ENCODE assay signal across 8 mouse cellular contexts in the genomic region with DNA sequence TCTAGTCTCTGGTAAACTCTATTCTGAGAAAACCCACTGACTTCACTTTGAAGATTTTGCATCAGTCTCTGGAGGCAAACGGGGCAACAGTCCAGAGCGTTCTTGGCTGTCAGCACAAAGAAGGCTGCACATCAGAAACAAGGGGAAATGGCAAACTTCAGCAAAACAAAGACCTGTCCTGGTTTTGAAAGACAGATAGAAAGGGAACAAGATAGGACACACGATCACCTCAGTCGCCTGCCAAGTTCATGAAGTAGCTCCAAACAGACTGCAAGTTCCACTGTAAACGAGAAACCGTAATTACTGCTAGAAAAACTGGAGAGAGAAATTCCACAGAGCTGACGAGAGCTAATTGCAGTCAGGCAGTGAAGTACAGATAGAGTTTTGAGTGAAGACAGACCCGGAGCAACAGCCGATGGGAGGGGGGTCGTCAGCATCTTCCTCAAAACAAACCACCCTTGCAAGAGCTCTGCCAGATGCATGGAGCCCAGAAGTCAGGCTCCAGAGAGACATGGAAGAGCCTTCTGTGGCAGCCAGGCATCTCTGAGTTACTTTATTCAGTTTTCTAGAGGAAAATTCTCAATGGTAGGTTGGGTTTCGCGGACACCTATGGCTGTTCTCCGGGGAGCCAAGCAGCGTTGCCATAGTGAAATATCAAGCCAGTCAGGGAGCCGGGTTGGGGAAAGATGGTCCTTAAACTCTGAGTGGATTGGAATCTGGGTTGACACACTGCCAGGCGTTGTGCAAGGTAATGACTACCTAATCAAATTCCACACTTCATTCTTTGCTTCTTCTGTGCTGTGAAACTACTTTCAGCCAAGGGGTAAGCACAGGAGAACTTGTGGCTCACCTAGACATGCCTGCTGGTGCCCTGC.
DNase-seq lines count a peak whose midpoint lies in the region; ATAC-seq and TF ChIP-seq lines count a peak whose summit lies in the region.

No protein-coding gene starts in this region.

- H3K9ac ChIP-seq in liver, postnatal 0 days (replicated peaks): no peak overlapping the region
- no peak overlapping the region for H3K9ac ChIP-seq in intestine, embryonic 14.5 days (ENCODE audit: low read length)
- no peak overlapping the region for H3K9ac ChIP-seq in stomach, embryonic 14.5 days (replicated peaks; ENCODE audit: low read depth, low read length)
- no peak overlapping the region for H3K9ac ChIP-seq in kidney, embryonic 14.5 days (ENCODE audit: low read depth, low read length)

- H3K27ac ChIP-seq in liver, postnatal 0 days (ENCODE audit: low read depth): no peak overlapping the region
- peak overlapping the region; percentile 77 for H3K27ac ChIP-seq in intestine, embryonic 14.5 days (ENCODE audit: low read depth)
- no peak overlapping the region for H3K27ac ChIP-seq in stomach, embryonic 14.5 days (ENCODE audit: low read length)
- H3K27ac ChIP-seq in kidney, embryonic 14.5 days (ENCODE audit: low read depth, low read length): no peak overlapping the region

- WGBS in liver, postnatal 0 days (ENCODE audit: insufficient replicate concordance): 51% methylated on average over 16 of the region's 16 CpGs
- WGBS in intestine, embryonic 14.5 days: 22% methylated on average over 16 of the region's 16 CpGs
- 37% methylated on average over 16 of the region's 16 CpGs for WGBS in stomach, embryonic 14.5 days
- 67% methylated on average over 16 of the region's 16 CpGs for WGBS in kidney, embryonic 14.5 days

- no peak for TF ChIP-seq EP300 in liver, postnatal 0 days (IDR thresholded peaks at IDR 0.05; ENCODE audit: low read depth)

- TF ChIP-seq CTCF in liver, postnatal 0 days (IDR thresholded peaks at IDR 0.05; ENCODE audit: low read depth): no peak

- H3K4me1 ChIP-seq in liver, postnatal 0 days (ENCODE audit: insufficient read depth): no peaks in the 10 kb centered on the region
- peaks cover 13% of the 10 kb centered on the region for H3K4me1 ChIP-seq in intestine, embryonic 14.5 days (replicated peaks; ENCODE audit: control insufficient read depth, insufficient read depth, low read length)
- no peaks in the 10 kb centered on the region for H3K4me1 ChIP-seq in stomach, embryonic 14.5 days (ENCODE audit: control insufficient read depth, insufficient read depth, low read length)
- H3K4me1 ChIP-seq in kidney, embryonic 14.5 days (ENCODE audit: control insufficient read depth, insufficient read depth, low read length): no peaks in the 10 kb centered on the region

- H3K9me3 ChIP-seq in liver, postnatal 0 days (ENCODE audit: low read length): no peaks in the 10 kb centered on the region
- H3K9me3 ChIP-seq in intestine, embryonic 14.5 days (ENCODE audit: control insufficient read depth, low read length): no peaks in the 10 kb centered on the region
- H3K9me3 ChIP-seq in stomach, embryonic 14.5 days (ENCODE audit: control insufficient read depth, low read depth, low read length): no peaks in the 10 kb centered on the region
- H3K9me3 ChIP-seq in kidney, embryonic 14.5 days (ENCODE audit: control insufficient read depth, low read length): no peaks in the 10 kb centered on the region

- ATAC-seq in liver, postnatal 0 days: no peak
- no peak; the same call in none of the 2 replicates for ATAC-seq in intestine, embryonic 14.5 days (replicated peaks; ENCODE audit: low FRiP score, low TSS enrichment, low read depth)
- ATAC-seq in stomach, embryonic 14.5 days (ENCODE audit: insufficient number of reproducible peaks, insufficient read depth, low FRiP score, low read depth): peak; percentile 63; the same call in 1 of the 2 replicates
- ATAC-seq in kidney, embryonic 14.5 days (ENCODE audit: low FRiP score, low TSS enrichment): no peak

- peak overlapping the region; percentile 26; the same call in 1 of the 2 replicates for H3K4me2 ChIP-seq in liver, postnatal 0 days (ENCODE audit: low read depth, low read length)
- H3K4me2 ChIP-seq in intestine, embryonic 14.5 days (ENCODE audit: low read length): peak overlapping the region; percentile 37
- H3K4me2 ChIP-seq in stomach, embryonic 14.5 days (replicated peaks; ENCODE audit: low read depth, low read length): peak overlapping the region; percentile 26
- no peak overlapping the region for H3K4me2 ChIP-seq in kidney, embryonic 14.5 days (replicated peaks; ENCODE audit: low read depth, low read length)

- DNase-seq in adrenal gland, postnatal 10 days: peak; percentile 41
- DNase-seq in adrenal gland, postnatal 25 days: no peak
- DNase-seq in liver, postnatal 0 days: no peak
- DNase-seq in liver: no peak
- DNase-seq in intestine, embryonic 14.5 days (ENCODE audit: low spot score): peak; percentile 61
- DNase-seq in cerebellum, adult 9-11 months: no peak

- H3K4me3 ChIP-seq in liver, postnatal 0 days (ENCODE audit: low read depth, low read length): no peak overlapping the region
- H3K4me3 ChIP-seq in intestine, embryonic 14.5 days (ENCODE audit: low read depth, low read length): 0 out of 2 replicates have a peak overlapping the region, but pooled peaks have one; percentile 4
- H3K4me3 ChIP-seq in stomach, embryonic 14.5 days (ENCODE audit: low read depth, low read length): no peak overlapping the region
- H3K4me3 ChIP-seq in kidney, embryonic 14.5 days (ENCODE audit: low read length): no peak overlapping the region

- no peaks in the 10 kb centered on the region for H3K36me3 ChIP-seq in liver, postnatal 0 days (replicated peaks; ENCODE audit: insufficient read depth, low read length)
- no peaks in the 10 kb centered on the region for H3K36me3 ChIP-seq in intestine, embryonic 14.5 days (ENCODE audit: control insufficient read depth, insufficient read depth, low read length)
- H3K36me3 ChIP-seq in stomach, embryonic 14.5 days (ENCODE audit: control insufficient read depth, insufficient read depth, low read length): no peaks in the 10 kb centered on the region
- H3K36me3 ChIP-seq in kidney, embryonic 14.5 days (ENCODE audit: control insufficient read depth, insufficient read depth, low read length): no peaks in the 10 kb centered on the region

- H3K27me3 ChIP-seq in liver, postnatal 0 days (ENCODE audit: insufficient read depth, low read length): no peaks in the 10 kb centered on the region
- no peaks in the 10 kb centered on the region for H3K27me3 ChIP-seq in intestine, embryonic 14.5 days (replicated peaks; ENCODE audit: control insufficient read depth, insufficient read depth, low read length)
- no peaks in the 10 kb centered on the region for H3K27me3 ChIP-seq in stomach, embryonic 14.5 days (ENCODE audit: control insufficient read depth, insufficient read depth, low read length)
- H3K27me3 ChIP-seq in kidney, embryonic 14.5 days (ENCODE audit: control insufficient read depth, insufficient read depth, low read length): no peaks in the 10 kb centered on the region

Comparison
In these comparisons a context has a peak if more than half of its experiments do, and no peak if none do; other contexts are left out.
1. DNase-seq: peak in adrenal gland, postnatal 10 days (single experiment) and intestine, embryonic 14.5 days (single experiment); none in adrenal gland, postnatal 25 days (single experiment), liver, postnatal 0 days (single experiment), liver (single experiment) and cerebellum, adult 9-11 months (single experiment).